Mouse (Mus musculus) midbrain, embryonic 13.5 days (tissue): ENCODE results near the gene Vegfd. TPM values are rescaled to one million over a fixed set of nuclear protein-coding genes. Genes with fewer than 3 reads are reported as not detected.

ENCODE experiments used
- ATAC-seq: fragments of 200-750 bp; cut with Nextera tagmentation; 2 replicates; pipeline ENCODE4 v1.8.0; 2017; ENCODE audit warnings: mild to moderate bottlenecking, moderate TSS enrichment, moderate library complexity
- H3K27ac ChIP-seq: fragments of 300-500 bp; sonication (generic); 2 replicates; pipeline ENCODE4 v1.5.1; 2015; ENCODE audit warnings: inconsistent platforms, mild to moderate bottlenecking, moderate library complexity
- H3K27me3 ChIP-seq: fragments of 300-500 bp; sonication (generic); 2 replicates; pipeline ENCODE4 v1.6.1; 2015; ENCODE audit warnings: mild to moderate bottlenecking, inconsistent platforms
- H3K36me3 ChIP-seq: fragments of 300-500 bp; sonication (generic); 2 replicates; pipeline ENCODE4 v1.6.1; 2015; ENCODE audit warnings: mild to moderate bottlenecking, inconsistent platforms
- H3K4me1 ChIP-seq: fragments of 300-500 bp; sonication (generic); replicated peaks from 2 replicates; pipeline ENCODE4 v1.6.1; 2015; ENCODE audit warnings: inconsistent platforms
- H3K4me2 ChIP-seq: fragments of 300-500 bp; sonication (generic); replicated peaks from 2 replicates; pipeline ENCODE4 v1.6.1; 2015; ENCODE audit warnings: moderate library complexity, mild to moderate bottlenecking, inconsistent platforms
- H3K4me3 ChIP-seq: fragments of 300-500 bp; sonication (generic); replicated peaks from 2 replicates; pipeline ENCODE4 v1.5.1; 2015; ENCODE audit warnings: mild to moderate bottlenecking, inconsistent platforms
- H3K9ac ChIP-seq: fragments of 300-500 bp; sonication (generic); replicated peaks from 2 replicates; pipeline ENCODE4 v1.6.1; 2015; ENCODE audit warnings: mild to moderate bottlenecking, inconsistent platforms
- H3K9me3 ChIP-seq: fragments of 300-500 bp; sonication (generic); 2 replicates; pipeline ENCODE4 v1.6.1; 2016; ENCODE audit warnings: mild to moderate bottlenecking, inconsistent platforms
- WGBS: fragments of 180-500 bp; shearing (Covaris S2); methylation state at CpG from one replicate; pipeline ENCODE4 v1.1.7; 2015; 5-methylcytosine and 5-hydroxymethylcytosine counted together
- polyA plus RNA-seq: library from polyadenylated mRNA; unstranded; fragments of >200 nt; fragmentation: Nextera tagmentation; extraction: Ambion mirVana; gene quantifications from 2 replicates; pipeline ENCODE4 v1.2.1, GENCODE M21; 2015

Gene Vegfd
- polyA plus RNA-seq, 1 experiment from 2014 or later, result 0.12 TPM

DNA sequence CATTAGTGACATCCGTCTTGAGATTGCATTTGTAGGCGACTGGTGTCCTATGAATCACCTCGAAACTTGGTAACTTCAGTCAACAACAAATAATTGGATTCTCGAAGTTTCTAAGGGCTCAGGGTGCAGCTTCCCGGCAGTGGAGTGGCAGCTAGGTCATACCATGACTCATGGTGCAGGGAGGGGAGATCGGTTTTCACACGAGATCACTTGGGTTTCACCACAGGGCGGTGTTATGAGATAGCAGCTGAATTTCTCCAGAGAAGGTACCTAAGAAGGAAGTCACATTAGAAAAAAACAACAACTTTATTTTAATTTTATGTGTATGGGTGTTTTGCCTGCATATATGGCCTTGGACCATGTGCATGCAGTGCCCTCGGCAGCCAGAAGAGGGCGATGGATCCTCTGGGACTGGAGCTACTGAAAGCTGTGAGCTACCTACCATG lies 73.0 kb downstream of the Vegfd start:
- Histone ChIP-seq H3K27me3 (peaks cover 11% of the 10 kb centered on the region; the same call in 1 of the 2 replicates), H3K9me3 (no peaks in the 10 kb centered on the region), H3K4me2 (no peak overlapping the region), H3K9ac (no peak overlapping the region), H3K27ac (no peak overlapping the region), H3K4me3 (no peak overlapping the region), H3K36me3 (no peaks in the 10 kb centered on the region), H3K4me1 (no peaks in the 10 kb centered on the region)
- 88% methylated on average over 10 of the region's 10 CpGs for WGBS
- no peak for ATAC-seq

DNA sequence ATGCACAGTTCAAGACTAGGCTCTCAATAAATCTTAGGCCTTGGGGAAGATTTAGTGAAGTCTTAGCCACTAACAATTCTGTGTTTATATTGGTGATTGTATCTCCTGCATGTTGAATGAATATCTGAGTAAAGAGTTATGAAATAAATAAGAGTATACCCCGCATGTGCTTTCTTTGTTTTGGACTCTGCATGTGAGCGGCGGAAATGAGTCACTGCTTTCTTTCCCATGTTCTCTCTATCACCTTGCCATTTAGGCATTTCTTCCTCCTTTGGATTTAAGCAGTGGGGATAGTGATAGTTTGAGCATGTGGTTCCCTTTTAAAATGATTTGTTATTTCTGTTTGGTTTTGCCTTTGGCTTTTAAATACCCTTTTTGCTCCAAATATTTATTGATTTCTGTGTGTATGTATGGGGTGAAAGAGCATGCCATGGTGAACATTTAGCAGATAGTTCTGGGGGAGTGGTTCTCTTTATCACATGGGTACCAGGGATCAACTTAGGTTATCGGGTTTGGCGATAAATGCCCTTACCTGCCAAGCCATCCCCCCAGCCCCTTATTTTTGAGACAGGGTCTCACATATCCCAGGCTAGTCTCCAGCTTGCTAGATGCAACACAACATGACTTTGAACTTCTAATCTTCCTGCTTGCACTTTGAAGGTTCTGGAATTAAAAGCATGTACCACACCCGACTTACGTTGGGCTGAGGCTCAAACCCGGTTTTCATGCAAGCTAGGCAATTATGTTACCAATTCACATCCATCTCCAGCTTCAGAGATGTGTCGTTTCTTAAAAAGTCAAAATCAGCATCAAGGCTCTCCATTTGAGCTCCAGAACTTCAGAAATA lies 73.9 kb downstream of the Vegfd start:
- Histone ChIP-seq H3K4me2 (no peak overlapping the region), H3K9ac (no peak overlapping the region), H3K9me3 (no peaks in the 10 kb centered on the region), H3K4me3 (no peak overlapping the region), H3K27me3 (peaks cover 6% of the 10 kb centered on the region; the same call in 1 of the 2 replicates), H3K36me3 (no peaks in the 10 kb centered on the region), H3K27ac (no peak overlapping the region), H3K4me1 (no peaks in the 10 kb centered on the region)
- 91% methylated on average over 9 of the region's 9 CpGs for WGBS
- ATAC-seq, result no peak

DNA sequence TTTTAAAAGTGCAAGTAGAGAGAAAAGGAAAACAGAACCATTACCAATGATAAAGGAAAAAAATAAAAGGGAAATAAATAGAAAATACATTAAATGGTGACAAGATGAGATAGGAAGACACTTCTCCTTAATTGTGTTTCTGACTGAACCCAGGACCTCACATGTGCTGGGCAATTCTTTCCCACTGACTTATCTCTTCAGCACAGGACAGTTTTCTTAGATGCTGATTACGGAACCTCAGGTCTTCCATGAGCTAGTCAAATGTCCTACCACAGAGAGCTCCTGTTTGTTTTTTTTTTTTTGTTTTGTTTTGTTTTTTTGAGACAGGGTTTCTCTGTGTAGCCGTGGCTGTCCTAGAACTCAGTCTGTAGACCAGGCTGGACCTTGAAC lies 74.5 kb downstream of the Vegfd start:
- Histone ChIP-seq H3K9ac (no peak overlapping the region), H3K36me3 (no peaks in the 10 kb centered on the region), H3K27me3 (peaks cover 6% of the 10 kb centered on the region; the same call in 1 of the 2 replicates), H3K4me1 (no peaks in the 10 kb centered on the region), H3K9me3 (no peaks in the 10 kb centered on the region), H3K4me2 (no peak overlapping the region), H3K4me3 (no peak overlapping the region), H3K27ac (no peak overlapping the region)
- WGBS, result 81% methylated on average over 2 of the region's 2 CpGs
- ATAC-seq, result no peak

DNA sequence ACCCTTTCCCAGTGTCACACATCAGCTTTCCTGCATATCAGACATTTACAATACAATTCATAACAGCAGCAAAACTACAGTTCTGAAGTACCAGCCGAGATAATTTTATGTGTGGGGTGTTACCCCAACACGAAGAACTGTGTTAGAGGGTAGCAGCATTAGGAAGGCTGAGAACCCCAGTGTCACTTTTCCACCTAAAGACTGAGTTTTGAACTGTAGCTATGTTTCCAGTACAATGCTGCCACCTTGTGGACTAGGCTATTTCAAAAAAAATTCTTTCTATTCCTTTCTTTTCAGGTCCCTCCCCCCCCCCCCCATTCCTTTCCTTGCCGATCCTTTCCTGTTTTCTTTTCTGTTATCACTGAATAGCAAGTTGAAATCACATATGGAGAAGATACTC lies 76.0 kb downstream of the Vegfd start:
- no peak overlapping the region for H3K27ac ChIP-seq
- H3K9ac ChIP-seq, result no peak overlapping the region
- H3K4me1 ChIP-seq, result no peaks in the 10 kb centered on the region
- no peak for ATAC-seq
- 38% methylated on average over 3 of the region's 3 CpGs for WGBS
- H3K4me3 ChIP-seq, result no peak overlapping the region
- no peak overlapping the region for H3K4me2 ChIP-seq
- peaks cover under 1% of the 10 kb centered on the region; the same call in 1 of the 2 replicates for H3K27me3 ChIP-seq
- H3K9me3 ChIP-seq, result no peaks in the 10 kb centered on the region
- no peaks in the 10 kb centered on the region for H3K36me3 ChIP-seq

Other genes starting within 250 kb of the Vegfd start
- 0.05 and 0.18 TPM in 2 replicates for gene Ace2, start 234.0 kb upstream of the Vegfd start, polyA plus RNA-seq
- 0.39 and 0.82 TPM in 2 replicates for gene Bmx, start 115.2 kb upstream of the Vegfd start, polyA plus RNA-seq
- 2.2 and 3.7 TPM in 2 replicates for gene Pir, start 104.0 kb upstream of the Vegfd start, polyA plus RNA-seq
- gene Piga, start 46.4 kb downstream of the Vegfd start, polyA plus RNA-seq, result 7.5 and 8.3 TPM in 2 replicates
- not detected in 2 replicates for gene Asb11, start 63.6 kb downstream of the Vegfd start, polyA plus RNA-seq
- 0.19 TPM in 1 of 2 replicates, not detected in the other for gene Asb9, start 132.9 kb downstream of the Vegfd start, polyA plus RNA-seq